Mouse (Mus musculus): Measurements from ENCODE around the gene Pklr.

Pklr gene

GRCm38 (mm10) chr3:89163643-89164245 lies 27.8 kb downstream of the Pklr start:
- no peak for DNase-seq (ENCODE audit: low spot score in 2 of 2)

GRCm38 (mm10) chr3:89164506-89165267 lies 28.7 kb downstream of the Pklr start, which contains the start of gene Clk2:
Clk2 (plus strand) TSS chr3:89164795.
- peak; percentile 94 to 96 for DNase-seq (ENCODE audit: low spot score in 2 of 2)

GRCm38 (mm10) chr3:89165268-89165870 lies 29.4 kb downstream of the Pklr start:
- no peak for DNase-seq (ENCODE audit: low spot score in 2 of 2)

- DNase-seq (ENCODE audit: low spot score in 2 of 2) = no peak
Measured at GRCm38 (mm10) chr3:89166945-89167344, 31.0 kb downstream of the Pklr start.

GRCm38 (mm10) chr3:89174844-89175243 lies 38.9 kb downstream of the Pklr start:
- no peak for DNase-seq (ENCODE audit: low spot score in 2 of 2)

GRCm38 (mm10) chr3:89175544-89175943 lies 39.6 kb downstream of the Pklr start:
- no peak for DNase-seq (ENCODE audit: low spot score in 2 of 2)

GRCm38 (mm10) chr3:89176421-89176820 lies 40.5 kb downstream of the Pklr start:
- no peak for DNase-seq (ENCODE audit: low spot score in 2 of 2)

GRCm38 (mm10) chr3:89177242-89178106 lies 41.5 kb downstream of the Pklr start, which contains the start of gene Scamp3:
Scamp3 (plus strand) TSS chr3:89177473.
- DNase-seq (ENCODE audit: low spot score in 2 of 2) = peak; percentile 89 to 90

- no peak for DNase-seq (ENCODE audit: low spot score in 2 of 2)
Measured at GRCm38 (mm10) chr3:89178107-89178385, 42.1 kb downstream of the Pklr start.

GRCm38 (mm10) chr3:89179056-89179455 lies 43.1 kb downstream of the Pklr start:
- DNase-seq (ENCODE audit: low spot score in 2 of 2) = no peak

GRCm38 (mm10) chr3:89181749-89182500 lies 46.0 kb downstream of the Pklr start:
- DNase-seq (ENCODE audit: low spot score in 2 of 2) = no peak

- no peak for DNase-seq (ENCODE audit: low spot score in 2 of 2)
Measured at GRCm38 (mm10) chr3:89182531-89183057, 46.7 kb downstream of the Pklr start.

GRCm38 (mm10) chr3:89183058-89183958 lies 47.4 kb downstream of the Pklr start, which contains the start of gene Fam189b:
Fam189b (plus strand) TSS chr3:89183143.
- peak; percentile 86 to 87 for DNase-seq (ENCODE audit: low spot score in 2 of 2)

- DNase-seq (ENCODE audit: low spot score in 2 of 2) = no peak
Measured at GRCm38 (mm10) chr3:89183959-89184315, 48.0 kb downstream of the Pklr start.

- no peak for DNase-seq (ENCODE audit: low spot score in 2 of 2)
Measured at GRCm38 (mm10) chr3:89187197-89187596, 51.3 kb downstream of the Pklr start.

GRCm38 (mm10) chr3:89187690-89188477 lies 51.9 kb downstream of the Pklr start:
- no peak for DNase-seq (ENCODE audit: low spot score in 2 of 2)

GRCm38 (mm10) chr3:89188478-89188875 lies 52.5 kb downstream of the Pklr start:
- DNase-seq (ENCODE audit: low spot score in 2 of 2) = no peak

- DNase-seq (ENCODE audit: low spot score in 2 of 2) = no peak
Measured at GRCm38 (mm10) chr3:89190436-89190835, 54.5 kb downstream of the Pklr start.

- DNase-seq (ENCODE audit: low spot score in 2 of 2) = no peak
Measured at GRCm38 (mm10) chr3:89193351-89193750, 57.4 kb downstream of the Pklr start.

All from heart, adult 9 months (tissue).